Comparison of ENCODE assay signal across 15 mouse cellular contexts in the genomic region with DNA sequence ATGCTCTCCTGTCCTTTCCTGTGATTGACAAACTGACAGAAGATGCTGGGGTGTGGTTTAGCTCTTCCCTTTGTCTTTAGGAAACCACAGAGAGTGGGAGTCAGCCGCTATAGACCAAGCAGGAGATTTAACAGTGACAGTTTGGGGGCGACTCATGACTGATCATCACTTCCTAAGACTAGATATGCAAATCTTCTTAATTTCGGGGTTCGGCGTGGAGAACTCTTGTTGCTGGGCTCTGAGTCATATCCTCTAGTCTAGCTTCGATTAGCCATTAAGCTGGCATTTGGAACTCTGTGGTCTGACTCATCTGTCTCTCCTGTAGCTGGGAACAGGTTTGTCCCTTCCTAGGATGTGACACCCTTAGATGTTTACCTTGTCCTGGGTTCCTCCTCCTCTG.
"Had no signal": no experiment of that assay in that cellular context is flagged by ENCODE, and none has a peak within 500 bp of the region (broad histone marks: within the 10 kb centered on the region; RNA-seq: fewer than 3 reads in every experiment).

No protein-coding gene starts in this region.

- H3K27me3 ChIP-seq: midbrain, embryonic 15.5 days had no signal

- H3K9me3 ChIP-seq: limb, embryonic 10.5 days; liver, embryonic 15.5 days; midbrain, embryonic 15.5 days; neural tube, embryonic 13.5 days had no signal

- H3K4me2 ChIP-seq: liver, embryonic 11.5 days; liver, embryonic 15.5 days; midbrain, embryonic 11.5 days; midbrain, embryonic 15.5 days; neural tube, embryonic 13.5 days had no signal

- H3K4me1 ChIP-seq: liver, embryonic 15.5 days; neural tube, embryonic 13.5 days had no signal

- DNase-seq: kidney, adult 11 months; kidney, postnatal 10 days; kidney, postnatal 4 days; lung, adult 2 months; lung, postnatal 10 days; lung, postnatal 4 days; thymus, adult 18-20 months; thymus, postnatal 14 days had no signal

- H3K27ac ChIP-seq: layer of hippocampus, adult 2 months; limb, embryonic 10.5 days; liver, embryonic 15.5 days; midbrain, embryonic 15.5 days; neural tube, embryonic 13.5 days had no signal

- H3K36me3 ChIP-seq: limb, embryonic 10.5 days; liver, embryonic 15.5 days; midbrain, embryonic 15.5 days; neural tube, embryonic 13.5 days had no signal

- H3K9ac ChIP-seq: liver, embryonic 15.5 days; midbrain, embryonic 15.5 days; neural tube, embryonic 13.5 days had no signal

- ATAC-seq: midbrain, embryonic 15.5 days had no signal

- H3K4me3 ChIP-seq: layer of hippocampus, adult 2 months; limb, embryonic 10.5 days; liver, embryonic 15.5 days; midbrain, embryonic 15.5 days; neural tube, embryonic 13.5 days had no signal
